Mouse (Mus musculus): ENCODE results near the gene Cd248.

GRCm38 (mm10) chr19:5045531-5045930, 22.3 kb upstream of the Cd248 start:
- TF ChIP-seq CTCF (IDR thresholded peaks at IDR 0.05; ENCODE audit: control insufficient read depth, insufficient read depth, low read length) (no peak), POLR2A (IDR thresholded peaks at IDR 0.05; ENCODE audit: borderline replicate concordance, control insufficient read depth, low read depth, low read length) (no peak)
